Mouse (Mus musculus) neural tube, embryonic 14.5 days (tissue): ENCODE measurements around the gene Ubtf. TPM values are rescaled to one million over a fixed set of nuclear protein-coding genes. Genes with fewer than 3 reads are reported as not detected.
"Not testable (repeated sequence)": the region's sequence is repeated elsewhere in the genome, so short reads cannot be mapped to it uniquely, and the experiment has no call there.

Source experiments
- ATAC-seq: fragments of 200-750 bp; cut with Nextera tagmentation; 2 replicates; pipeline ENCODE4 v1.8.0; 2017; ENCODE audit warnings: low read depth, mild to moderate bottlenecking, moderate TSS enrichment, moderate library complexity
- H3K27ac ChIP-seq: fragments of 300-500 bp; sonication (generic); 2 replicates; pipeline ENCODE4 v1.5.1; 2014; ENCODE audit warnings: low read depth, mild to moderate bottlenecking, control low read depth, low read length, moderate library complexity, mixed read lengths
- H3K27me3 ChIP-seq: fragments of 300-500 bp; sonication (generic); 2 replicates; pipeline ENCODE4 v1.6.1; 2014; ENCODE audit warnings: low read length; ENCODE audit not compliant: control insufficient read depth, insufficient read depth
- H3K36me3 ChIP-seq: fragments of 300-500 bp; sonication (generic); 2 replicates; pipeline ENCODE4 v1.6.1; 2014; ENCODE audit warnings: low read length, mixed read lengths; ENCODE audit not compliant: control insufficient read depth, insufficient read depth
- H3K4me1 ChIP-seq: fragments of 300-500 bp; sonication (generic); 2 replicates; pipeline ENCODE4 v1.6.1; 2014; ENCODE audit warnings: low read length; ENCODE audit not compliant: control insufficient read depth, insufficient read depth
- H3K4me2 ChIP-seq: fragments of 300-500 bp; sonication (generic); 2 replicates; pipeline ENCODE4 v1.6.1; 2014; ENCODE audit warnings: mild to moderate bottlenecking, low read depth, low read length, control low read depth
- H3K4me3 ChIP-seq: fragments of 300-500 bp; sonication (generic); 2 replicates; pipeline ENCODE4 v1.5.1; 2014; ENCODE audit warnings: low read depth, low read length, control low read depth, mixed read lengths
- H3K9ac ChIP-seq: fragments of 300-500 bp; sonication (generic); replicated peaks from 2 replicates; pipeline ENCODE4 v1.6.1; 2014; ENCODE audit warnings: low read depth, mild to moderate bottlenecking, control low read depth, low read length, mixed read lengths
- H3K9me3 ChIP-seq: fragments of 300-500 bp; sonication (generic); 2 replicates; pipeline ENCODE4 v1.6.1; 2016; ENCODE audit warnings: low read length; ENCODE audit not compliant: control insufficient read depth
- WGBS: fragments of 180-500 bp; shearing (Covaris S2); extraction: QIAGEN DNeasy Blood & Tissue Kit; methylation state at CpG from one replicate; pipeline ENCODE4 v1.1.7; 2014; 5-methylcytosine and 5-hydroxymethylcytosine counted together
- polyA plus RNA-seq: library from polyadenylated mRNA; unstranded; fragments of >200 nt; fragmentation: Nextera tagmentation; extraction: Ambion mirVana; gene quantifications from 2 replicates; pipeline ENCODE4 v1.2.1, GENCODE M21; 2014

The Ubtf gene
- polyA plus RNA-seq = 70.3 and 81.9 TPM in 2 replicates

DNA sequence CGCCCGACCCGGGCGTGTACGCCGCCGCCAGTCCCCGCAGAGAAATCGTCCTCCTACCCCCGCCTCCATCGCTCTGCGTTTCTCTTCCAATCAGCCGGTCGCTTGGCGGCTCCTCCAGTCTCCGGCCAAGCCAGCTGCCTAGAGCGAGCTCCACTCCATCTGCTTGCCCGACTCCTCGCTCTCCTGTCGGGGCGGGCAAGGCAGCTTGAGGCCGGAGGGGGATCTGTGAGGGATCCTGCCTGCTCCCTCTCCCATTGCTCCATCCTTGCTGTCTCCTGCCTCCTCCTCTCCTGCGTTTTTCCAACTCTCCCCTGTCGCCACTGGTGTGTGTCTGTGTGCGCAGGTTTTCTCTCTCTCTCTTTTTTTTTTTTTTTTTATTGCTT, at the start of gene Ubtf:
Gene Ubtf (minus strand): TSS at position 333 of the 383 bp plus-strand sequence.
- ATAC-seq = peak; percentile 12; the same call in 1 of the 2 replicates
- peak within 1 kb of the TSS; percentile 97 for H3K4me2 ChIP-seq
- H3K4me1 ChIP-seq = peaks cover 15% of the 10 kb centered on the region; the same call in 1 of the 2 replicates
- peak within 1 kb of the TSS; percentile 99 for H3K9ac ChIP-seq
- H3K9me3 ChIP-seq = no peaks in the 10 kb centered on the region
- H3K4me3 ChIP-seq = peak within 1 kb of the TSS; percentile 99
- peaks cover 3% of the 10 kb centered on the region; the same call in 1 of the 2 replicates for H3K27me3 ChIP-seq
- peak within 1 kb of the TSS; percentile 93 for H3K27ac ChIP-seq
- under 1% methylated on average over 25 of the region's 25 CpGs for WGBS
- peaks cover 6% of the 10 kb centered on the region; the same call in 1 of the 2 replicates for H3K36me3 ChIP-seq

DNA sequence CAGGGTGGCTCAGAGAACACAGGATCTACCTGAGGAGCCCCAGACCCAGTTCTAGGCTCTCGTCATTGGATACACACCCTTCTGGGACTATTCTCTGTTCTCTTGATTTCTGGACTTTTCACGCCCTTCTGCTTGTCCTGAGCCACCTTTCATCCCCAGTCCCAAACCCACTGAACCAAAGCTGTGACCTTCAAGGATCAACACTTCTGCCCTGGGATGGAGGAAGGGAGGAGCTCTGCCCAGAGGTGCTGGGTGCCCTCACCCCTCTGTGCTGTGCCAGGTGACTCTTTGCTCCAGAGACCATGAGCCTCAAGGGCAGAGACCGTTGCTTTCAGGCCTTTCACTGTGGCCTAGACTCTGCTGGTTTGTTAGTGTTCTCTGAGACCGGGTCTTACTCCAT, 49.7 kb upstream of the Ubtf start:
- Histone ChIP-seq H3K4me3 (no peak overlapping the region), H3K36me3 (no peaks in the 10 kb centered on the region), H3K27ac (no peak overlapping the region), H3K27me3 (no peaks in the 10 kb centered on the region), H3K4me1 (no peaks in the 10 kb centered on the region), H3K4me2 (no peak overlapping the region), H3K9ac (no peak overlapping the region), H3K9me3 (no peaks in the 10 kb centered on the region)
- ATAC-seq = no peak
- WGBS = 80% methylated on average over 4 of the region's 4 CpGs

DNA sequence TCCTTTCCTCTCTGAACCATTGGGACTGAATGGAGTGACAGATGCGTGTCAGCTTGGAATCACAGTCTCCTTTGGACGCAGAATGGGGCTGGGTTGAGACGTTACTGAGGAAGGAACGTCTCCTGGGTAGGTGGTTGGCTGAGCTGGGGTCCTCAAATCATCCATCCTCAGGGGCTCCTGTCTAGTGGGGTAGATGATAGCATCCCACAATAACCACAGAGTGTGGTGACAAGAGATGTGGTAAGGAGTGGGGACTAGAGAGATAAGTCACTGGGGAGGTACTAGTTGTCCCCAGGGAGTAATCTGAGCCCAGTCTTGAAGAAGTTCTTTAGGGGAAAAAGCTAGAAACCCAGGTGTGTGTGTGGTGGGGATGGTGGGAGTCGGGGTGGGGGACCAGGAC, 48.8 kb upstream of the Ubtf start:
- WGBS = 87% methylated on average over 5 of the region's 5 CpGs
- no peak for ATAC-seq
- Histone ChIP-seq H3K4me2 (no peak overlapping the region), H3K36me3 (no peaks in the 10 kb centered on the region), H3K9ac (no peak overlapping the region), H3K4me1 (no peaks in the 10 kb centered on the region), H3K9me3 (no peaks in the 10 kb centered on the region), H3K4me3 (no peak overlapping the region), H3K27me3 (no peaks in the 10 kb centered on the region), H3K27ac (no peak overlapping the region)

DNA sequence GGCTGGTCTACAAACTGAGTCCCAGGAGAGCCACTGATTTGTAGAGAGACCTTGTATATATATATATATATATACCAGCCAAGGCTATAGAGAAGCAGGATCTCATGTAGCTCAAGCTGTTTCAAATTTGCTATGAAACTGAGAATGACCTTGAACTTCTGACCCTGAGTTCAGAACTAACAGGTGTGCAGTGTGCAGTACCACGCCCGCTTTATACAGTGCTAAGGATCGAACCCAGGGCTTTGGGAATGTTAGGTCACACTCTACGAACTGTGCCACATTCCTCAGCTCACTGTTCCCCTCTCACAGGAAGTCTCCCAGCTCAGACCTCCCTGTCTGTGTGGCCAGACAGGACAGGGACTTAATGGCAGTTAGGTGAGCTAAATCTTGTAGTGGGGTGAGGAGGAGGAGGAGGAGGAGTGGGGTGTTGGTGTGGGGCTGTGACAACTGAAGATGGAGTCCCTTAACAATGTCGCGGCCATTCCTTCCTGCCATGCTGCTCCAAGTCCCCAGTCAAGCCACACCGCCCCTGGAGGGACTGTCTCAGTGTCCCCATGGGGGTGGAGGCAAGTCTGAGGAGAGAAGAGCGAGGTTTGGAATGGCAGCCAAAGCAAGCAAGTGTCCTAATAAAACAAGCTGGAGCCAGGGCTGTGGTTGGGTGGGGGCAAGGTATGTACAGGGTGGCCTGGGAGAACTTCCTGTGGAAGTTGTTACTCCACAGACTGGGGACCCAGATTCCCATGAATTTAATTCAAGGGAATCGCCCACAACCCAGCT, 48.1 kb upstream of the Ubtf start:
- 78% methylated on average over 9 of the region's 9 CpGs for WGBS
- H3K27me3 ChIP-seq = no peaks in the 10 kb centered on the region
- no peak for ATAC-seq
- H3K27ac ChIP-seq = no peak overlapping the region
- H3K4me2 ChIP-seq = no peak overlapping the region
- H3K9ac ChIP-seq = no peak overlapping the region
- H3K9me3 ChIP-seq = no peaks in the 10 kb centered on the region
- H3K36me3 ChIP-seq = no peaks in the 10 kb centered on the region
- H3K4me3 ChIP-seq = no peak overlapping the region
- no peaks in the 10 kb centered on the region for H3K4me1 ChIP-seq

DNA sequence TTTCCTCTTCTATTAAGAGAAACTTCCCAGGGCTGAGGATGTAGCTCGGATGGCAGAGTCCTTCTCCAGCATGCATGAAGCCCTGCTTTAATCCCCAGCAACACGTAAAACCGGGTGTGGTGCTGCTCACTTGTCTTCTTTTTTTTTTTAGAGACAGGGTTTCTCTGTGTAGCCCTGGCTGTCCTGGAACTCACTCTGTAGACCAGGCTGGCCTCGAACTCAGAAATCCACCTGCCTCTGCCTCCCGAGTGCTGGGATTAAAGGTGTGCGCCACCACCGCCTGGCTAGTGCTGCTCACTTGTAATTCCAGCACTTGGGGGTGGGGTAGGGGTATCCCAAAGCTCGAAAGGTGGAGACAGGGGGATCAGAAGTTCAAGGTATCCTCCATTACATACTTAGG, 46.6 kb upstream of the Ubtf start, which contains the start of gene Slc4a1:
Gene Slc4a1 (minus strand): TSS at position 101 of the 400 bp plus-strand sequence.
- H3K9me3 ChIP-seq, H3K4me2 ChIP-seq, H3K27me3 ChIP-seq, H3K4me1 ChIP-seq, H3K27ac ChIP-seq, H3K4me3 ChIP-seq, H3K36me3 ChIP-seq, H3K9ac ChIP-seq, ATAC-seq: not testable (repeated sequence)
- 81% methylated on average over 8 of the region's 8 CpGs for WGBS

DNA sequence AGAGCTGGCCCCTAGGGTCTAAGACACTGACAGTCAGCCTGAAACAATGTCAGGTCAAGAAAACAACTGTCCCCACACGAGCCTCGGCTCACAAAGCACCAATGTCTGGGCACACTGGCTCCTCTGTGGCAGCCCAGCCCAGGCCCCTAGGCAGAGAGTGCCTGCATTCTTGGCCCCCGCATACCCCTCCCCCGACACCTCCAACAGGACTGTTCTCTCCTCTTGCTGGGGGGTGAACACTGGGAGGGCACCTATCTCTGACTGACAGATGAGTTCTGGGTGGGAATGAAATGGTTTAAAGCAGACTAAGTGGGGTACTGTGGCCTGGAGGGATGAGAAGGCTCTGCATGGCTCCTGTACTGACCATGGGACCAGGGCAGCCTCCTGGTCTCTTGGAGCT, 46.2 kb upstream of the Ubtf start:
- Histone ChIP-seq H3K9me3 (no peaks in the 10 kb centered on the region), H3K27me3 (no peaks in the 10 kb centered on the region), H3K27ac (no peak overlapping the region), H3K4me1 (no peaks in the 10 kb centered on the region), H3K4me3 (no peak overlapping the region), H3K9ac (no peak overlapping the region), H3K36me3 (no peaks in the 10 kb centered on the region), H3K4me2 (no peak overlapping the region)
- WGBS = 59% methylated on average over 4 of the region's 4 CpGs
- no peak for ATAC-seq

DNA sequence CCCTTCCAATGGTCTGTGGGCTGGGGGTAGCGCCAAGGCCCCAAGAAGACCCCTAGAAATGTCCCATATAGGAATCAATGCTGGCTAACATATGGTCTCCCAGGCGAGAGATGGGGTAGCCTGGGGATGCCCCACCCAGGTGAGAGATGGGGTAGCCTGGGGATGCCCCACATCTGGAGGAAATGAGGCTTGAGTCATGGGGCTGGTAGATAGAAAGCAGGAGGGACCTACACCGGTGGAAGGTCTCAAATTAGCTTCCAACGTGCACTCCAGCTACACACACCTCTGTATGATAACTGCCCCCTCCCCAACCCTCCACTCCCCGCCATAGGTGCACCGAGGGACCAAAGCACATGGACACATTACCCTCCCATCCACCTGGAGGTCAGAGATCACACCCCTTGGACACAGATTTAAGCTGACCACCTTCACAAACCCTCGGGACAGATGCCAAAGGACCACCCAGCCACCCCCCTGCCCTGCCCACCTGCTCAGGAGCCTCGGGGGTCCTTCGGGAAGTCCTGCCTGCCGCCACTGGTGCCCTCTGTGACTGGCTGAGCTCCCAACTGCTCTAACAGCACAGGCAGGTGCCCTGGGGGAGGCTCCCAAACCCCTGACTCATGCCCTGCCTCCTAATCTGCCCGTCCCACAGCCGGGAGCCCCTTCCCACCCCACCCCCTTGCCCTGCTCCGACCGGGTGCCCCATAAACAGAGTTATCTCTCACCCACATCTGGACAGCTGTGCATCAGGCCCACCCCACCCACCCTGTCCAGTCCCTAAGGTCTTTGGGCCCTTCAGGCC, 45.2 kb upstream of the Ubtf start:
- no peak for ATAC-seq
- H3K4me1 ChIP-seq = no peaks in the 10 kb centered on the region
- no peaks in the 10 kb centered on the region for H3K9me3 ChIP-seq
- H3K27me3 ChIP-seq = no peaks in the 10 kb centered on the region
- no peak overlapping the region for H3K4me2 ChIP-seq
- no peak overlapping the region for H3K4me3 ChIP-seq
- no peak overlapping the region for H3K9ac ChIP-seq
- no peaks in the 10 kb centered on the region for H3K36me3 ChIP-seq
- no peak overlapping the region for H3K27ac ChIP-seq
- WGBS = 74% methylated on average over 14 of the region's 14 CpGs

DNA sequence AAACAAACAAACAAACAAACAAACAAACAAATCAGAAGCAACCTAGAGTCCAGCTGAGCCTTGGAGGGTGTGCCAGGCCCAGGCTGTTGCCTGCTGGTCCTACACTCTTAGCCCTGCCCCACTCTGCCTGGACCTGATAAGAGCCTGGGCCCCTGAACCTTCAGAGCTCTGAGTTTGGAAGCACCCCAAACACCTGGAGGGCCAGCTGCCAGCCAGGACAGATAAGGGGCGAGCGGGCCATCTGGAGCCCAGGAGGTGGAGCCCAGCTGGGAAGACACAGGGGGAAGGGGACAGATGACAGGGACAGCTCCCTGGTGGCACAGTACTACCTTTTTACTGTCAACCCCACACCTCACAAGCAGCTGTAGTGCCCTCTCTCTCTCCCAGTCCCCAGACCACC, 44.1 kb upstream of the Ubtf start:
- Histone ChIP-seq H3K4me3 (no peak overlapping the region), H3K27me3 (no peaks in the 10 kb centered on the region), H3K4me1 (no peaks in the 10 kb centered on the region), H3K9me3 (no peaks in the 10 kb centered on the region), H3K4me2 (no peak overlapping the region), H3K36me3 (no peaks in the 10 kb centered on the region), H3K9ac (no peak overlapping the region), H3K27ac (no peak overlapping the region)
- ATAC-seq = no peak
- WGBS = 78% methylated on average over 2 of the region's 2 CpGs
